Mouse (Mus musculus) cerebellum, postnatal 36 days (tissue): ENCODE results near the gene Abr.

Source experiments
- DNase-seq, 2 experiments: peaks; one replicate each; pipeline ENCODE4 v3.0.0; 2021 to 2022; ENCODE audit warnings: mixed read lengths in 2 of 2

The Abr gene

GRCm38 (mm10) chr11:76622152-76622565 lies at the start of gene Abr:
TSS of gene Abr (minus strand) at chr11:76622314.
- peak; percentile 5 to 19 for DNase-seq

GRCm38 (mm10) chr11:76667807-76668206 lies 45.7 kb upstream of the Abr start:
- no peak for DNase-seq

- peak; percentile 45 to 52 for DNase-seq
Measured at GRCm38 (mm10) chr11:76666002-76666649, 44.0 kb upstream of the Abr start.

GRCm38 (mm10) chr11:76661790-76662468 lies 39.8 kb upstream of the Abr start:
- no peak for DNase-seq

GRCm38 (mm10) chr11:76659138-76659930 lies 37.2 kb upstream of the Abr start:
- peak; percentile 38 to 58 for DNase-seq

- DNase-seq: no peak
Measured at GRCm38 (mm10) chr11:76657450-76657970, 35.4 kb upstream of the Abr start.

DNA sequence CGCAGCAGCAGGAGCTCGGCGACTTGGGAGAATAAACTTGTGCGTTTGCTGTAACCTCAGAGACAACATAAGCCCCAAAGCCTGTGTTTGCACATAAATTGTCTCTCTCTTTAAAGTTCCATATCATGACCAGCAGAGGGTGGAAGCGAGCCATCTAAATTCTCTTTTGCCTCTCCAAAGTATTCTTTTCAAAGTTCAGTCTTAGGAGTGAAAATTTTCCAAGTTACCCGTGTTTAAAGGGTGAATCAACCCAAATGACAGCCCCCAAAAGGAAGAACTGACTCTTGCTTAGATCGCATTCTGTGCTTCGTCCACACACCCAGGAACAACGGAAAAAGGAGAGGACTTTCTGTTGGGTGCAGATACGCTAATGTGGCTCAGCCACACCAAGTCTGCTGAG lies 33.0 kb upstream of the Abr start:
- DNase-seq: peak; percentile 51 to 70

DNA sequence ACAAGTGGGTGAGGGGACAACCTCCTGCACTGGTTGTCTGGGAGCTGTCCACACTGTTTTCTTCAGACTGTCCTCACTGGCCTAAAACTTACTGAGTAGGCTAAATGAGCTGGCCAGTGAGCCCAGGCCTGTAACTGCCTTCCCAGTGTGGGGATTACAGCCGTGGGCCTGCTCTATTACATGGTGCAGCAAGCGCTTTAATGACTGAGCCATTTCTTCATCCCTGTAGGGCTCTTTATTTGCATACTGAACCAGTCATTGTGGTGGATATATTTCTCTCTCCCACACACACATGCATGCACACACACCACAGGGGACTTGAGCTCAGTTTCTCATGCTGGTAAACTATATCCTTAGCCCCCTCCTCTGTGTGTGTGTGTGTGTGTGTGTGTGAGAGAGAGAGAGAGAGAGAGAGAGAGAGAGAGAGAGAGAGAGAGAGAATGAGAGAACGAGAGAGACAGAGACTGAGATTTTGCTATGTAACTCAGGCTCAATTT lies 30.8 kb upstream of the Abr start:
- DNase-seq: no peak

DNA sequence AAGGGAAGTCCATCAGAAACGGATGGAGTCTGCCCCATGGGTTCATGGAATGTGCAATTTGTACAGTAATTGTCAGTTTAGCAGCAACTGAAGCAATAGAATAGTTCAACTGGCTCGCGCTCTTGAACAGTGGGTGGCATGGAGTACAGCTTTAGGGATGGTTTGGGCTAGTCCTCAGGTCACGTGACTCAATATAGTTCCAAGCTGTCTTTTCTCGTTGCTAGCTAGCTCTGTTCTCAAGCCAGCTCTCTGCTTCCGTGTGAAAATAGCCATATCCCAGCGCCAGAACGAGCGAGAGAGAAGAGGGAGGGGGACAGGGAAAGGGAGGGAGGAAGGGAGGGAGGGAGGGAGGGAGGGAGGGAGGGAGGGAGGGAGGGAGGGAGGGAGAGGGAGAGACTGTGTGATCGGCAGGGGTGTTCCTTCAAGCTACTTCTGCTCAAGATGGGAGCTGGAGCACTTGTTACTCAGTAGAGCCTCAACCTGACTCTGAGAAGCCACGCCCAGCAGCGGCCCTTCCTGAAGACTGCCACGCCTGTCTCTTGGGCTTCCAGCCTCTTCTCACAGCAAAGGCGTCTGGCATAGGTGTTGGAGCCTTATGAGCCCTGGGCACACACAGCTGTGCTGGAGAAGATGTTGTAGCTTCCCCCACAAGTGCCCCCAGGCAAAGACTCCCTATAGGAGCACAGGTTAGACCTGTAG lies 28.9 kb upstream of the Abr start:
- no peak for DNase-seq

DNA sequence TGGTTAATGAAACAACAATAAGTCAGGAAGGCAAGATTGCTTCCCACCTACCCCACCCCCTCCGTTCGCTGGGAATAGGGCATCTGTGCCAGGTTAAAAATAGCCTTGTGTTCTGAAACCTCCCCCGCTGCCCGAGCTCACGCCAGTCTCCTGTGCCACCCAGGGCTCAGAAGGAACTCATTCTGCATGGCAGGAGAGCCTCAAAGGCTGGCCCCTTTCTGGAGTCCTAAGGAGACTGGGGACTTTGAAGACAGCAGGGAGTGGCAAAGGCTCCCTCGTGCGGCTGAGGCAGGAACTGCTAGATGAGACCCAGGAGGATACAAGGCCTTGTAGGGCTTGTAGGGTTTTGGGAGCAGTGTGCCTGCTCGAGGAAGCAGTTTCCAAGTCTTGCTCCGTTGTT lies 25.4 kb upstream of the Abr start:
- peak; percentile 76 to 80 for DNase-seq

- peak in 1 of 2 experiments; percentile 30 for DNase-seq
Measured at GRCm38 (mm10) chr11:76647062-76647461, 24.9 kb upstream of the Abr start.

DNA sequence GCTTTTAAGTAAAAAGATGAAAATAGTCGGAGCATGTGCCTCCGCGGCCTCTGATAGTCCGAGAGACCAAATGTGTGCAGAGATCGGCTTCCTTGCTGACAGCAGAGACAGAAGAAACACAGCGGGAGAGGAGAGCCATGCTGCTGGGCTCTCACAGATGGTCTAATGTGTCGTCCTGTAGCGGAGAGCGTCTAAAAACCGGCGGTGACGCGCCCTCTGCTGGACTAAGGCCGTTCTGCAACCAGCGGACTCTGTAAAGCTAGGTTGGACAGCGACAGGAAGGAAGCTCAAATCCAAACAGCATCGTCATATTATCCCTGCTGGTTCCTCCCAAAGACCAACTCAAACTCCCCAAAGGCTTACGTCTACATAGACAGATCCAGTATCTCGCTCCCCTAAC lies 23.8 kb upstream of the Abr start:
- DNase-seq: peak; percentile 96 to 99

- DNase-seq: no peak
Measured at GRCm38 (mm10) chr11:76645036-76645435, 22.9 kb upstream of the Abr start.

GRCm38 (mm10) chr11:76644257-76644656 lies 22.1 kb upstream of the Abr start:
- DNase-seq: no peak

GRCm38 (mm10) chr11:76640231-76640630 lies 18.1 kb upstream of the Abr start:
- DNase-seq: no peak

- peak; percentile 57 to 62 for DNase-seq
Measured at GRCm38 (mm10) chr11:76639269-76639985, 17.3 kb upstream of the Abr start.

GRCm38 (mm10) chr11:76630487-76630886 lies 8.4 kb upstream of the Abr start:
- DNase-seq: no peak

GRCm38 (mm10) chr11:76630023-76630422 lies 7.9 kb upstream of the Abr start:
- no peak for DNase-seq

DNA sequence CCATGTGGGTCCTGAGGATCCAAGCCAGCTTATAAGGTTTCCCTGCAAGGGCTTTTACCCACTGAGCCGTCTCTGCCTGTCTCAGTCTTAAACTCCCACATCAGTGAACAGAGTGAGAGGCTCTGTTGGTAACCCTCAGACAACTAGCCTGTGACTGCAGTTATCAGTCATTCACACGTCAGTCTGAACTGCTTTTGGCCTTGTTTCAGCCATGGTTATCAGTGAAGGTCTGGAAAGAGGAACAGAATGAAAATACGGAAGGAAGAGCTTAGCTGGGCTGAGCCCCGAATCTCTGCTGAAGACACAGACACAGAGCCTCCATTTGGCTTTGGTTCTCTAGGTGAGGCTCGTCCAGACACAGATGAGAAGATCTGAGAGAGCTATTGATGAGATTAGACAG lies 6.5 kb upstream of the Abr start:
- DNase-seq: no peak

DNA sequence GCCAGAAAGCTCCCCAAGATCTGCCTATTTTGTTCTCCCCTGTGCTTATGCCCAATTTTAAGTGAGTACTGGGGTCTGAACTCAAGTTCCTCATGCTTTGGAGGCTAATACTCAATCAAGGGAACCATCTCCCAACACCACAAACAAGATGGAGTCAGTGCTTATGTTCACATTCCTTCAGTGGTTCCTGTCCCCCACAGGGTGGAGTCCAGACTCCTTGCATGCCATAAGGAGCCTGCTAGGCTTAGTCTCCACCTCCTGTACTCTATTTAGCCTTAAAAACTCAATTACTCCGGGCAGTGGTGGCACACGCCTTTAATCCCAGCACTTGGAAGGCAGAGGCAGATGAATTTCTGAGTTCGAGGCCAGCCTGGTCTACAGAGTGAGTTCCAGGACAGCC lies 2.8 kb upstream of the Abr start:
- no peak for DNase-seq

DNA sequence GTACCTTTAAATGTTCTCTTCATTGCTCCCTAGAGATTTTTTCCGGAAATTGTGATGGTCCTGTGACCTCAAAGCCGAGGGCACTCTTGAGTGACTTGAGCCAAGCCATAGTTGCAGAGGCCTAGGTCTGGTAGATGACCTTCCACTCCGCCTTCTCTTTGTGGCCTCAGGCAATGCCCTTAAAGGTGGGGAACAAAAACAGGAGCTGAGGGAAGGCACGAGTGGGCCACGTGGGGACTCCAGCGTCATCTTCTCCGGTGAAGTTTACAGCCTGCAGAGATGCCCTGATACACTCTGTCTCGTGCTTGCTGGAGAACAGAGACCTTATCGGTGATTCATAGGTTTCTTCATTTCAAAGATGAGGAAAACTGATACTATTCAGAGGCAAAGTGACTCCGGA lies 2.0 kb upstream of the Abr start:
- no peak for DNase-seq
